ENCODE assay signal across 28 mouse cellular contexts in the genomic region with DNA sequence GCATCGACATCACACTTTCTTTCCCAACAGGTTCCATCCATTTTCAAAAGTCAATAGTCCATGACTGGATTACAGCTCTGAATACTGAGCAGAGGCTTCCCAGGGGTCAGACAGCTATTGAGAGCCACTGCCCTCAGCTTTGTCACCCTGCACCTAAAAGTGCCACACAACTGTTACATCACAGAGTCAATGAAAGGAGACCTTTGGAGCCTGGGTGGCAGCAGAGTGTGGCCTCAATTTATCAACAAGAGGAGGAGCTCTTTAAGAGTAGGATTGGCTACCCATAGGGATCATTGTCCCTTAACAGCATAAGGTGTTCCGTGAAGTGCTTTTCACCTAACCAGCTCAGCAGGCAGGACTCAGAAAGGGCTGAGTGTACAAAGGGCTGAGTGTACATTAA.
DNase-seq lines count a peak whose midpoint lies in the region; ATAC-seq and TF ChIP-seq lines count a peak whose summit lies in the region.
"Had no signal": no experiment of that assay in that cellular context is flagged by ENCODE, and none has a peak within 500 bp of the region (broad histone marks: within the 10 kb centered on the region; RNA-seq: fewer than 3 reads in every experiment).

No protein-coding gene starts in this region.

- no peaks in the 10 kb centered on the region for H3K79me2 ChIP-seq in liver, adult 2 months (ENCODE audit: control insufficient read depth, insufficient read depth, low read length)

- TF ChIP-seq CTCF in liver, adult 2 months (IDR thresholded peaks at IDR 0.05; ENCODE audit: low read depth, low read length), result no peak
- no peak for TF ChIP-seq CTCF in small intestine, adult 2 months (IDR thresholded peaks at IDR 0.05; ENCODE audit: extremely low read depth, insufficient read length, insufficient replicate concordance, low read depth, low read length)

- peaks cover 12% of the 10 kb centered on the region for H3K4me1 ChIP-seq in liver, adult 2 months (ENCODE audit: control insufficient read depth, insufficient read depth, low read length)
- no peaks in the 10 kb centered on the region for H3K4me1 ChIP-seq in liver, embryonic 13.5 days (replicated peaks)
- H3K4me1 ChIP-seq in small intestine, adult 2 months (ENCODE audit: control insufficient read depth, insufficient read depth, insufficient read length, low read length), result peaks cover 26% of the 10 kb centered on the region
- H3K4me1 ChIP-seq: limb, embryonic 12.5 days had no signal

- peak overlapping the region; percentile 50 for H3K27ac ChIP-seq in liver, adult 2 months (replicated peaks; ENCODE audit: insufficient read depth, low read depth, low read length)
- no peak overlapping the region for H3K27ac ChIP-seq in liver, embryonic 13.5 days
- peak overlapping the region; percentile 58 for H3K27ac ChIP-seq in small intestine, adult 2 months (ENCODE audit: insufficient read depth, low read depth, low read length)
- H3K27ac ChIP-seq: forebrain, embryonic 13.5 days; heart, embryonic 10.5 days; heart, embryonic 15.5 days; hindbrain, embryonic 13.5 days; limb, embryonic 12.5 days; macrophage; midbrain, embryonic 13.5 days; neural tube, embryonic 13.5 days had no signal

- no peaks in the 10 kb centered on the region; the same call in 1 of the 2 replicates for H3K36me3 ChIP-seq in liver, adult 2 months (ENCODE audit: control insufficient read depth, insufficient read depth, low read length)
- no peaks in the 10 kb centered on the region for H3K36me3 ChIP-seq in liver, embryonic 13.5 days
- peaks cover 8% of the 10 kb centered on the region for H3K36me3 ChIP-seq in small intestine, adult 2 months (ENCODE audit: control insufficient read depth, insufficient read depth, low read length)
- H3K36me3 ChIP-seq: hindbrain, embryonic 13.5 days; midbrain, embryonic 13.5 days; neural tube, embryonic 13.5 days had no signal

- no peak for TF ChIP-seq POLR2A in liver, adult 2 months (IDR thresholded peaks at IDR 0.05; ENCODE audit: extremely low read depth, insufficient read depth, low read length)
- no peak for TF ChIP-seq POLR2A in small intestine, adult 2 months (IDR thresholded peaks at IDR 0.05; ENCODE audit: low read depth, low read length)

- ATAC-seq in liver, embryonic 13.5 days (ENCODE audit: low read depth), result peak; percentile 74
- ATAC-seq: forebrain, embryonic 13.5 days; midbrain, embryonic 13.5 days had no signal

- no peak overlapping the region for H3K4me3 ChIP-seq in liver, adult 2 months (ENCODE audit: insufficient read depth, low read depth, low read length)
- H3K4me3 ChIP-seq in liver, embryonic 13.5 days (replicated peaks), result no peak overlapping the region
- no peak overlapping the region for H3K4me3 ChIP-seq in small intestine, adult 2 months (ENCODE audit: low read depth, low read length)
- H3K4me3 ChIP-seq: forebrain, embryonic 13.5 days; heart, embryonic 10.5 days; heart, embryonic 15.5 days; hindbrain, embryonic 13.5 days; limb, embryonic 12.5 days; midbrain, embryonic 13.5 days; neural tube, embryonic 13.5 days had no signal

- H3K27me3 ChIP-seq in liver, adult 2 months (ENCODE audit: control insufficient read depth, insufficient read depth, low read length), result no peaks in the 10 kb centered on the region
- no peaks in the 10 kb centered on the region for H3K27me3 ChIP-seq in liver, embryonic 13.5 days
- no peaks in the 10 kb centered on the region for H3K27me3 ChIP-seq in small intestine, adult 2 months (ENCODE audit: control insufficient read depth, insufficient read depth, low read length)
- H3K27me3 ChIP-seq: forebrain, embryonic 13.5 days; heart, embryonic 15.5 days; hindbrain, embryonic 13.5 days; limb, embryonic 12.5 days; midbrain, embryonic 13.5 days; neural tube, embryonic 13.5 days; Patski had no signal

- H3K9me3 ChIP-seq in liver, embryonic 13.5 days (replicated peaks), result no peaks in the 10 kb centered on the region
- H3K9me3 ChIP-seq: forebrain, embryonic 13.5 days; heart, embryonic 10.5 days; heart, embryonic 15.5 days; hindbrain, embryonic 13.5 days; limb, embryonic 12.5 days; midbrain, embryonic 13.5 days; neural tube, embryonic 13.5 days had no signal

- peak; percentile 98 for DNase-seq in liver, adult 2 months (ENCODE audit: extremely low read depth, low read depth, low spot score)
- no peak for DNase-seq in liver
- DNase-seq in liver, embryonic 13.5 days, result no peak
- DNase-seq in urinary bladder, adult 18-20 months (ENCODE audit: low spot score in 2 of 2), result no peak
- no peak for DNase-seq in left cerebral cortex, postnatal 25 days (ENCODE audit: low spot score in 2 of 2)
- no peak for DNase-seq in yolk sac, embryonic 10.5 days (ENCODE audit: low spot score)
- DNase-seq: adrenal gland, postnatal 10 days; cerebellum, adult 11 months; cerebellum, adult 9-10 months; cerebellum, postnatal 36 days; gastrocnemius, postnatal 10 days; heart, postnatal 36 days; kidney, adult 9 months; kidney, postnatal 10 days; layer of hippocampus, adult 9-11 months; lung, adult 2 months; lung, postnatal 10 days; thymus, postnatal 14 days had no signal

- H3K9ac ChIP-seq in liver, adult 2 months (ENCODE audit: low read depth, low read length), result no peak overlapping the region
- H3K9ac ChIP-seq in liver, embryonic 13.5 days, result no peak overlapping the region
- H3K9ac ChIP-seq: forebrain, embryonic 13.5 days; heart, embryonic 15.5 days; hindbrain, embryonic 13.5 days; limb, embryonic 12.5 days; midbrain, embryonic 13.5 days; neural tube, embryonic 13.5 days had no signal

- 27% methylated on average over 2 of the region's 2 CpGs for WGBS in liver, adult 2 months
- 66% methylated on average over 2 of the region's 2 CpGs for WGBS in liver, embryonic 13.5 days (ENCODE audit: insufficient replicate concordance)
- WGBS in small intestine, adult 2 months, result 29% methylated on average over 2 of the region's 2 CpGs

- H3K4me2 ChIP-seq in liver, embryonic 13.5 days, result no peak overlapping the region
- H3K4me2 ChIP-seq: forebrain, embryonic 13.5 days; heart, embryonic 15.5 days; hindbrain, embryonic 13.5 days; limb, embryonic 12.5 days; midbrain, embryonic 13.5 days; neural tube, embryonic 13.5 days had no signal

- intact Hi-C loops in left cerebral cortex, postnatal 25 days (cut with DNase I), result no loop called here
